Mouse (Mus musculus): ENCODE measurements around the gene Cplx2. TPM values are rescaled to one million over a fixed set of nuclear protein-coding genes. Genes with fewer than 3 reads are reported as not detected.

Cplx2 gene
- polyA plus RNA-seq, 1 experiment from 2014 or later, result 5.4 TPM

Other genes with a start within 250 kb of the Cplx2 start
- 0.12 TPM in 1 of 2 replicates, not detected in the other for gene Hrh2, start 179.2 kb upstream of the Cplx2 start, polyA plus RNA-seq (2015; fragmentation: Nextera tagmentation; extraction: Ambion mirVana)
- gene Thoc3, start 97.5 kb downstream of the Cplx2 start, polyA plus RNA-seq (2015; fragmentation: Nextera tagmentation; extraction: Ambion mirVana), result 121 and 129 TPM in 2 replicates
- gene Simc1, start 132.4 kb downstream of the Cplx2 start, polyA plus RNA-seq (2015; fragmentation: Nextera tagmentation; extraction: Ambion mirVana), result 9.7 and 9.8 TPM in 2 replicates
- 126 and 127 TPM in 2 replicates for gene 4833439L19Rik, start 194.1 kb downstream of the Cplx2 start, polyA plus RNA-seq (2015; fragmentation: Nextera tagmentation; extraction: Ambion mirVana)
- gene Arl10, start 203.7 kb downstream of the Cplx2 start, polyA plus RNA-seq (2015; fragmentation: Nextera tagmentation; extraction: Ambion mirVana), result 27.7 and 30.9 TPM in 2 replicates
- 78.2 and 78.8 TPM in 2 replicates for gene Nop16, start 218.7 kb downstream of the Cplx2 start, polyA plus RNA-seq (2015; fragmentation: Nextera tagmentation; extraction: Ambion mirVana)
- 170 and 188 TPM in 2 replicates for gene Higd2a, start 218.9 kb downstream of the Cplx2 start, polyA plus RNA-seq (2015; fragmentation: Nextera tagmentation; extraction: Ambion mirVana)
- 43.2 and 45.1 TPM in 2 replicates for gene Cltb, start 240.0 kb downstream of the Cplx2 start, polyA plus RNA-seq (2015; fragmentation: Nextera tagmentation; extraction: Ambion mirVana)